Mouse (Mus musculus): ENCODE results near the gene Olfr1510.
"Not testable (repeated sequence)": the region's sequence is repeated elsewhere in the genome, so short reads cannot be mapped to it uniquely, and the experiment has no call there.

Gene Olfr1510

DNA sequence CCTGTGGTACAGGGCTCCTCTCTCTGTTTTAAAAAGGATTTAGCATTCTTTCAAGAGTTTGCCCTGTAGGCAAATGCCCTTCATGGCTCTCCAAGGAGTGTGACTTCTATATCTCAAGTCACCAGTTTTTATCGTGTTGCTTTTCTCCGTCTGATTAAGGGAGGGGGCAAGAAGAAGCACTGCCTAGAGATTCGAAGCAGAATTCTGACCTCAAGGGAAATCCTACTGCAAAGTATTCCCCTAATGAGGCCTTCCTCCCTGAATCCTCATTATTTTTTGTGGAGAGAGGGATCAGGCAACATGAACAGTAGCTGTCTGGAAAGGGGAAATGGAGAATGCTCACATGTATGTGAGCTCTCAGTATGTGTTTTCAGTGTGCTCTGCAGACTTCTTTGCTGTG, at the start of gene Olfr1510:
Olfr1510 (minus strand) TSS at position 101 of the 400 bp plus-strand sequence.
- no peak for DNase-seq

- no peak for DNase-seq
Observed at GRCm38 (mm10) chr14:52461928-52462327, 47.8 kb upstream of the Olfr1510 start.

DNA sequence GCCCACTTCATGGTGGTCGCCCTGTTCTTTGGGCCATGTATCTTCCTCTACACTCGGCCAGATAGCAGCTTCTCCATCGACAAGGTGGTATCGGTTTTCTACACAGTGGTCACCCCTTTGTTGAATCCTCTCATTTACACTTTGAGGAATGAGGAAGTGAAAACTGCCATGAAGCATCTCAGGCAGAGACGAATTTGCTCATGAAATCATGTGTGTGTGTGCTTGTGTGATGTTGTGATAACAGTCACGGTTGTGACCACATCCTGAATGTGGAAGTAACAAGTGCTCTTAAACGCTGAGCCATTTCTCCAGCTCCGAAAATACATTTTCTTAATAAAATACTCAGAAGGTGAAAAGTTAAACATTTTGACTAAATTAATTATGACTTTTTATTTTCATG, 37.0 kb upstream of the Olfr1510 start:
- DNase-seq = no peak

DNA sequence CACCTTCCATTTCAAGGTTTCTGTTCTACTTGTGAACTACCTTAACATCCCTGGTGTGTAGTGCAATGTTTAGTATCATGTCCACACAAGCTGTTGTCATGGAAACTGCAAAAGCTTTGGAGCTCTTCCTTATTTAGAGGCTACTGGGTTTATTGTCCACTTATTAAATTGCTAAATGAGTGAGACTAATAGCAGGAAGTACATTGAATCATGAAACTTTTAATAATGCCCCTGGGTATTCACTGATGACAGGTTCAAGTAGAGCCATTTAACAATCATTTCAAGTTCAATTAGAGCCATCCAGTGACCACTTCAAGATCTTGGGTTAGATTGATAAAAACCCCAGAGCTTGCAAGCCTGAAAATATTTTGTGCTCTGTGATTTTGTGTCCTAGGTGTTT, 28.5 kb upstream of the Olfr1510 start, which contains the start of gene Olfr1509:
Olfr1509 (plus strand) TSS at position 301 of the 400 bp plus-strand sequence.
- no peak for DNase-seq

DNA sequence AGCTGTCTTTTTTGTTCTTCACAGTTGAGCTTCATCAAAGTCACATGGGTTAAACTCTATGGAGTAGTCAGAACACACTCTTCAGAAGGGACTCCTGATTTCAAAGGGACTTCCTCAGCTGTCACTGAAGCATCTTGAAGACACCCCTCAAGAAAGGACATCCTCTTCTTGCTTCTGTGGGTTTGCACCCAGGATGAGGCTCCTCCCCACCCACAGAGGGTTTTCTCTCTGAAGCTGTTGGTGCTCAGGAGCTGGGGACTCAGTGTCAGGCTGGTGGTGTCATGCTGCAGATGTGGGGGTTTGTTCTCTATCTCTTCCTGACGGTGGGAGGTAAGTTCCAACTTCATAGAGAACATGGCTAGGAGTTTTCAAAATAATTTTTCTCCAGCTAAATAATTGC, 13.5 kb upstream of the Olfr1510 start:
- DNase-seq = no peak

DNA sequence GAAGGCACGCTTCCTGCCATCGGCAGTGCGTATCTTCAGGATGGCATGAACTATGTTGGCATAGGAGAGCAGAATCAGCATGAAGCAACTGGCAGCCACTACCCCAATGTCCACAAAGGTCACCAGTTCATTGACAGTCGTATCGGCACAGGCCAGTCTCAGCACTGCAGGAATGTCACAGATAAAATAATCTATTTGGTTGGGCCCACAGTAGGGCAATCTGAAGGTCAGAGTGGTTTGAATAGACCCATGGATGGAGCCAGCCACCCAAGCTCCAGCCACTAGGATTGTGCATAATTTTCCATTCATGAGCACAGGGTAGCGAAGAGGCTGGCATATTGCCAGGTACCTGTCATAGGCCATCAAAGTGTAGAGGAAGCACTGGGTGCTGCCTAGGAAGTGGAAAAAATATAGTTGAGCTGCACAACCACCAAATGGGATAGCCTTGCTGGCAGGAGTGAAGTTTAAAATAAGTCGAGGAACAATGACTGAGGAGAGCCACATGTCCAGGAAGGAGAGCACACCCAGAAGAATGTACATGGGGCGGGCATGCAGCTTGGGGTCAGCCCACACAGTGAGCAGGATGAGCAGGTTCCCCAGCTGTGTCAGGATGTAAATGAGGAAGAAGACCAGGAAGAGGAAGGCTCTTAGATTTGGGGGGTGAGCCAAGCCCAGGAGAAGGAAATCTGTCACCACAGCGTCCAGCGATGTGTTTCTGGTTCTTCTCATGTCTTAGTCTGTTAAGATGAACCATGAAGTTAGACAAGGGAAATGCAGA, 3.8 kb downstream of the Olfr1510 start:
- DNase-seq = not testable (repeated sequence)

- DNase-seq = no peak
Observed at GRCm38 (mm10) chr14:52397279-52397678, 16.9 kb downstream of the Olfr1510 start, which contains the start of gene Olfr1511. Gene Olfr1511 (minus strand): TSS chr14:52397379.

GRCm38 (mm10) chr14:52390084-52390848, 23.9 kb downstream of the Olfr1510 start:
- DNase-seq = not testable (repeated sequence)

DNA sequence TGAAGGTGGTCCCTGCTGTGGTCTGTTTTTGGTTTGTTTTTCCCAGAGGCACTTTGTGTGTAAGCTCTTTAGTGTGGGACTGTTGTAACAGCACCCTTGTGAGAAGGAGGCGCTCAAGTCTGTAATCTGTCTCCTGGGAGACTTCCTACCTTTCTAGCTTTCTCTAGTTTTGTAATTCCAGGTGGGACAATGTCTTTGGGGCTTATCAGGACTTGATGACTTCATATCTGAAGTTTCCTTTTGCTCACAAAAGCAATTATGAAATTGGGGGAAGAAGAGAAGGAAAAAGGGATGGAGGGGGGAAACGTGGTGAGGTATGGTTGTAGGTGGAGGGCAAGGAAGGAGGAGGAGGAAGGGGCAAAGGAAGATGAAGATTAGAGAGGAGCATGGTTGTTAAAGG, 35.1 kb downstream of the Olfr1510 start, which contains the start of gene Olfr1512:
Olfr1512 (minus strand) TSS at position 101 of the 400 bp plus-strand sequence.
- no peak for DNase-seq

- DNase-seq = no peak
Observed at GRCm38 (mm10) chr14:52368741-52369140, 45.4 kb downstream of the Olfr1510 start.
